Mouse (Mus musculus) lung, adult 2 months (tissue): ENCODE data around the gene Asb10. TPM values are rescaled to one million over a fixed set of nuclear protein-coding genes. Genes with fewer than 3 reads are reported as not detected.
"Not testable (repeated sequence)": the region's sequence is repeated elsewhere in the genome, so short reads cannot be mapped to it uniquely, and the experiment has no call there.

Experiments used
- DNase-seq: peaks from one replicate; pipeline ENCODE4 v3.0.0; 2022
- H3K4me1 ChIP-seq: fragments of 200-500 bp; 2 replicates; pipeline ENCODE4 v1.6.1; 2011; ENCODE audit warnings: low read length; ENCODE audit not compliant: control insufficient read depth, insufficient read depth
- H3K4me3 ChIP-seq: fragments of 200-500 bp; replicated peaks from 2 replicates; pipeline ENCODE3; 2011; ENCODE audit warnings: low read depth, mild to moderate bottlenecking, control low read depth, low read length; ENCODE audit errors: extremely low read depth
- CTCF ChIP-seq: fragments of 200-500 bp; IDR thresholded peaks from 2 replicates; pipeline ENCODE4 v1.5.1; 2011; ENCODE audit warnings: mild to moderate bottlenecking, low read length, control low read depth; ENCODE audit not compliant: insufficient read depth
- POLR2A ChIP-seq: fragments of 200-500 bp; IDR thresholded peaks from 2 replicates; pipeline ENCODE4 v1.6.1; 2011; ENCODE audit warnings: low read depth, mild to moderate bottlenecking, control low read depth, low read length, borderline replicate concordance; ENCODE audit errors: extremely low read depth
- WGBS: fragments of 180-500 bp; shearing (Covaris S2); methylation state at CpG from one replicate; pipeline ENCODE4 v1.1.7; 2018; 5-methylcytosine and 5-hydroxymethylcytosine counted together
- polyA plus RNA-seq: library from polyadenylated mRNA; depleted of rRNA; stranded (reverse); fragments of >200 nt; gene quantifications from 2 replicates; pipeline ENCODE4 v1.2.3, GENCODE M21; 2012

The Asb10 gene
- polyA plus RNA-seq, 1 experiment: 4.9 TPM

DNA sequence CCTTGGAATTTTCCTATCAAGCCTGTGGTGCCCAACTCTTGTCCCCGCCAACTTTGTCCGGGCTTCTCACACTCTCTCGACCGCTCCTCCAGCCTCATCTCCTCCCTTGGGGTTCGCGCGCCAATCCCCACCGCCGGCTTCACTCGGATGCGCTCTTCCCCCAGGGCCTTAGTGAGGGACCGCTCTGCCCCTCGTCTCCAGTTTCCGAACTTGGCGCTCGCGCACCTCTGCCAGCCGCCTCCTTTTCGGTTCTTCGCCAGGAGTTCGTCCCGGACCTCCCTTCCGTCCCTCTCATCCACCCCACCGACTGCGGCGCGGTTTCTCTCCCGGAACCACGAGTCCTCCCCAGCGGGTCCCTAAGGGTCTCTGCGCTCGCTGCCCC lies 36.0 kb upstream of the Asb10 start:
- Histone ChIP-seq H3K4me1 (peaks cover 8% of the 10 kb centered on the region; the same call in 1 of the 2 replicates), H3K4me3 (peak overlapping the region; percentile 91)
- WGBS: under 1% methylated on average over 32 of the region's 32 CpGs
- TF ChIP-seq CTCF: no peak
- DNase-seq: no peak

- no peak for TF ChIP-seq POLR2A
- no peak for TF ChIP-seq CTCF
These were observed 35.2 kb upstream of the Asb10 start for GRCm38 (mm10) chr5:24575948-24576347.

GRCm38 (mm10) chr5:24556709-24557108 lies 15.9 kb upstream of the Asb10 start, which contains the start of gene 4931409K22Rik:
TSS of gene 4931409K22Rik (minus strand) at chr5:24556809.
- no peak within 1 kb of the TSS for H3K4me3 ChIP-seq
- H3K4me1 ChIP-seq: no peaks in the 10 kb centered on the region
- TF ChIP-seq CTCF: no peak
- 73% methylated on average over 2 of the region's 2 CpGs for WGBS
- DNase-seq: no peak

More at GRCm38 (mm10) chr5:24575948-24576347, 35.2 kb upstream of the Asb10 start:
- no peak for DNase-seq
- H3K4me1 ChIP-seq: peaks cover 8% of the 10 kb centered on the region; the same call in 1 of the 2 replicates
- 70% methylated on average over 1 of the region's 1 CpGs for WGBS
- no peak overlapping the region for H3K4me3 ChIP-seq

- not testable (repeated sequence) for DNase-seq, H3K4me3 ChIP-seq, H3K4me1 ChIP-seq
- WGBS: 93% methylated on average over 7 of the region's 7 CpGs
These were observed 14.6 kb upstream of the Asb10 start for GRCm38 (mm10) chr5:24555335-24555734.

DNA sequence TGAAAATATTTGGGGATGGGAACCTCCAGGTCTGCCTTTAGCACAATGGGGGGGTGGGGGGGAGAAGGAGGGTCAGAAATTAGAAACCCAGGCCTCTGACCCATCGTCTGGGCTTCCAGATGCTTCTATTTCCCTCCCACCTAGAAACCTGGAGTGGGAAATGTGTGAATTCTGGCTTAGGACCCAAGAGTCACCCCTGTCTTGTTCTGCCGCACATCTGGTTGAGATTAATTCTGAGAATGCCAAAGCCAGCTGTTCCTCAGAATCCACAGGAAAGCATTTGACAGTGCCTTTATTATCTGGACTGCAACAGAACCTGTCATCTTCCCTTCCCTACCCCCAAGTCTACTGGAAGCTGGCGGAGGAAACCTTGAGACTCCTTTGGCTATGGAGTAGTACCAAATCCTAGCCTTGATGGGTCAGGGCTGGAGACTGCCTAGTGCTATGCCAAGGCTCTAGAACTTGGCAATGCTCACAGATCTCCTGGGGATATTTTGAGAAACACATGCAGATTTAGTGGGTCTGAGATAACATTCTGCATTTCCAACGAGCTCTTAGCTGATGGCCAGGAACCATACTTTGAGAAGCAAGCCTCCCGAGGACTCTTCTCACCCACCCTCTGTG lies 13.0 kb upstream of the Asb10 start:
- no peak for DNase-seq
- WGBS: 54% methylated on average over 5 of the region's 5 CpGs
- no peak for TF ChIP-seq CTCF
- no peak for TF ChIP-seq POLR2A

DNA sequence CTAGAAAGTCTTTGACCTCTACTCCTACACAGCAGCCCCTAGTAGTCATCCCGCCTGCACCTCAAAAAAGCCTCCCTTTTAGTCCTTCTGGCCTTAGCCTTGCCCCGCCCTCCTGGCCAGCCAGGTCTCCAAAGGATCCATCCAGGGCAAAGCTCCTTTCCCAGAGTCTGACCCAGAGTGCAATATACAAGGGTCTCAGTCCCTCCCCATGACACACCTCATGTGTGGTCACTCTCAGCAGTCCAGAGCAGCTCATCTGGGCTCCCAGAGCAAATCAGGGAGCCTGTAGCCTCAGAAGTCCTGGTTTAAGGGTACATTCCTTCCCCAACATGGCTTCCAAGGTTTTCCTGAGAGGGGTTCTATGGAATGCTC lies 10.5 kb upstream of the Asb10 start:
- no peak overlapping the region for H3K4me3 ChIP-seq
- no peak for TF ChIP-seq POLR2A
- TF ChIP-seq CTCF: no peak
- 59% methylated on average over 2 of the region's 2 CpGs for WGBS
- DNase-seq: no peak
- H3K4me1 ChIP-seq: no peaks in the 10 kb centered on the region

More for the DNA sequence above, 13.0 kb upstream of the Asb10 start:
- Histone ChIP-seq H3K4me1 (no peaks in the 10 kb centered on the region), H3K4me3 (no peak overlapping the region)

DNA sequence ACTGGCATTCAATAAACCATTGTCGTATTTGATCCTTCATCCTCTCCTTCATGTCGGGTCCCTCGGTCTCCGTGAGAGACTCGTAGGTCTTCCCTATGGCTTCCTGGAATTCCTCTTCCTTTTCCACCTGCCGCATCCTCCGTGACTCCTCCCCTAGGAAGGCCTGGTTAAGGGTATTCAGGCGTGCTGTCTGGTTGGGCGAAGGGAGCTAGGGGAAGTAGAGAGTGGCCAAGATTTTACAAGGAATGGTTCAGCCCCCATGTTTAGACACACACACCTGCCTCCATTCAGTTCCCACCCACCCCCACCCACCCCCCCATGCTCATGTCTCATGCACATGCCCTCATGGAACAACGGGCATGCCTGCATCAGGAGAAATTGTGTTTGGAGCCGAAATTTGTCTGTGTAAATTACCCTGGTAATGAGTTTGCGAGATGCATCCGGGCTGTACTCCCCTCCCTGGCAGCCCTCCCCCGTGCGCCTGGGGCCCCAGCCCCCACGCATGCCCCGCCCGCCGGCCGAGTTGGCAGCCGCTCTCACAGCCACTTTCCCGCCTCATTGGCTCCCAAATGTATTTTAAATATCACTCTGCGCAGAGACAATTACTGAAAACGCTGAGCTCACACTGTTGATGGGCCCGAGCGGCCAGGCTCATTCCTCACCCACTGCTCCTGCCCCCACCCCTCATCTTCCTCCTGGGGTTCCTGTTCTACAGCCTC lies 10.0 kb upstream of the Asb10 start:
- H3K4me3 ChIP-seq: no peak overlapping the region
- TF ChIP-seq POLR2A (no peak), CTCF (no peak)
- H3K4me1 ChIP-seq: no peaks in the 10 kb centered on the region
- no peak for DNase-seq
- 23% methylated on average over 26 of the region's 26 CpGs for WGBS

GRCm38 (mm10) chr5:24542643-24543042 lies 1.9 kb upstream of the Asb10 start:
- no peak for DNase-seq
- 79% methylated on average over 7 of the region's 7 CpGs for WGBS
- no peak overlapping the region for H3K4me3 ChIP-seq
- peaks cover 6% of the 10 kb centered on the region for H3K4me1 ChIP-seq
- TF ChIP-seq CTCF (no peak), POLR2A (no peak)

DNA sequence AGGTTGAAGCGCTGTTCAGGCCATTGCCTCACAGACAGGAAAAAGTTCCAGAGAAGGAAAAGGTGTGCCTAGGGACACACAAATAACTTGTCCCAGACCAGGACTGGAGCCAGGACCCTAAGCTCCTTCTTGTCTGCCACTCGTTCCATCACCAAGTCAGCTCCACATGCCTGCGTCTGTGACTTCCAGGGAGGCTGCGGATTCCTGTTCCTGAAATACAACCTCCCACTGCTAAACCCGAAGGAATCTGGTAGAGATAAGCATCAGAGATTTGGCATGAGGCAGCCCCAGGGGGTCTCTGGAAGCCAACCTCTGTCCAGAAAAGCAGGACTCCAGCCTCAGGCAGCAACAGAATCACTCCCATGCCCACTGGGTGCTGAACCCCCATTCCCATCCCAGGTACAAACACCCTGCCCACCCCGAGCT lies 379 bp upstream of the Asb10 start:
- no peak overlapping the region for H3K4me3 ChIP-seq
- WGBS: 13% methylated on average over 6 of the region's 6 CpGs
- H3K4me1 ChIP-seq: peaks cover 6% of the 10 kb centered on the region
- no peak for DNase-seq
- no peak for TF ChIP-seq POLR2A
- TF ChIP-seq CTCF: no peak

GRCm38 (mm10) chr5:24539571-24540296 lies 1.0 kb downstream of the Asb10 start:
- no peak overlapping the region for H3K4me3 ChIP-seq
- peaks cover 6% of the 10 kb centered on the region for H3K4me1 ChIP-seq
- WGBS: 86% methylated on average over 22 of the region's 22 CpGs
- DNase-seq: no peak
- TF ChIP-seq CTCF (no peak), POLR2A (no peak)
